In genomic region chr7:24430551-24431345, GRCm38 (mm10) we compare ENCODE assay signal across 22 mouse cellular contexts. TPM values are rescaled to one million over a fixed set of nuclear protein-coding genes. Genes with fewer than 3 reads are reported as not detected.
DNase-seq lines count a peak whose midpoint lies in the region; ATAC-seq and TF ChIP-seq lines count a peak whose summit lies in the region.
"Had no signal": no experiment of that assay in that cellular context is flagged by ENCODE, and none has a peak within 500 bp of the region (broad histone marks: within the 10 kb centered on the region; RNA-seq: fewer than 3 reads in every experiment).

No protein-coding gene starts in this region.

- H3K9ac ChIP-seq in stomach, postnatal 0 days (ENCODE audit: low read length) = no peak overlapping the region
- no peak overlapping the region for H3K9ac ChIP-seq in hindbrain, embryonic 16.5 days (ENCODE audit: low read depth, low read length)
- no peak overlapping the region for H3K9ac ChIP-seq in kidney, embryonic 15.5 days
- H3K9ac ChIP-seq: hindbrain, embryonic 14.5 days; liver, embryonic 15.5 days; neural tube, embryonic 15.5 days had no signal

- TF ChIP-seq CTCF in thymus, adult 2 months (IDR thresholded peaks at IDR 0.05; ENCODE audit: borderline replicate concordance, control insufficient read depth, extremely low read depth, insufficient read depth, low read length, poor library complexity) = no peak
- TF ChIP-seq CTCF in stomach, postnatal 0 days (IDR thresholded peaks at IDR 0.05; ENCODE audit: low read depth) = no peak

- H3K27ac ChIP-seq in thymus, adult 2 months (ENCODE audit: control insufficient read depth, insufficient read depth, low read length) = peak overlapping the region; percentile 6; the same call in 1 of the 2 replicates
- no peak overlapping the region for H3K27ac ChIP-seq in stomach, postnatal 0 days (replicated peaks)
- H3K27ac ChIP-seq in hindbrain, embryonic 16.5 days (ENCODE audit: low read depth, low read length) = no peak overlapping the region
- H3K27ac ChIP-seq in kidney, embryonic 15.5 days = no peak overlapping the region
- H3K27ac ChIP-seq: hindbrain, embryonic 14.5 days; liver, embryonic 15.5 days had no signal

- no peak for TF ChIP-seq POLR2A in thymus, adult 2 months (IDR thresholded peaks at IDR 0.05; ENCODE audit: control insufficient read depth, extremely low read depth, insufficient read depth, low read length, poor library complexity)

- DNase-seq in cerebellum, adult 9-10 months = peak; percentile 61
- DNase-seq in cerebellum, postnatal 36 days = no peak
- no peak for DNase-seq in thymus, adult 2 months
- DNase-seq in thymus, adult 18-20 months = no peak
- DNase-seq in stomach, postnatal 0 days (ENCODE audit: low spot score) = no peak
- DNase-seq: gastrocnemius, postnatal 14 days; kidney, adult 8-10 months; kidney, postnatal 36 days; right cerebral cortex, postnatal 4 days; thymus, postnatal 25 days had no signal

- H3K9me3 ChIP-seq in stomach, postnatal 0 days (ENCODE audit: control insufficient read depth, low read length) = peaks cover 2% of the 10 kb centered on the region; the same call in 1 of the 2 replicates
- peaks cover 4% of the 10 kb centered on the region; the same call in 1 of the 2 replicates for H3K9me3 ChIP-seq in hindbrain, embryonic 16.5 days (ENCODE audit: control insufficient read depth, low read length)
- H3K9me3 ChIP-seq in kidney, embryonic 15.5 days (replicated peaks) = no peaks in the 10 kb centered on the region
- H3K9me3 ChIP-seq: liver, embryonic 15.5 days; neural tube, embryonic 15.5 days had no signal

- no peaks in the 10 kb centered on the region for H3K27me3 ChIP-seq in thymus, adult 2 months (ENCODE audit: control insufficient read depth, insufficient read depth, low read length)
- no peaks in the 10 kb centered on the region for H3K27me3 ChIP-seq in stomach, postnatal 0 days (ENCODE audit: control insufficient read depth, insufficient read depth, low read length)
- H3K27me3 ChIP-seq in hindbrain, embryonic 16.5 days (replicated peaks; ENCODE audit: control insufficient read depth, insufficient read depth, low read length) = no peaks in the 10 kb centered on the region
- peaks cover 19% of the 10 kb centered on the region; the same call in 1 of the 2 replicates for H3K27me3 ChIP-seq in kidney, embryonic 15.5 days
- H3K27me3 ChIP-seq: neural tube, embryonic 15.5 days had no signal

- 71% methylated on average over 15 of the region's 15 CpGs for WGBS in thymus, adult 2 months
- 94% methylated on average over 15 of the region's 15 CpGs for WGBS in stomach, postnatal 0 days
- WGBS in hindbrain, embryonic 16.5 days = 95% methylated on average over 15 of the region's 15 CpGs
- WGBS in kidney, embryonic 15.5 days = 93% methylated on average over 15 of the region's 15 CpGs

- no peaks in the 10 kb centered on the region for H3K36me3 ChIP-seq in thymus, adult 2 months (ENCODE audit: control insufficient read depth, insufficient read depth, low read length)
- no peaks in the 10 kb centered on the region for H3K36me3 ChIP-seq in stomach, postnatal 0 days (ENCODE audit: control insufficient read depth, insufficient read depth, low read length)
- H3K36me3 ChIP-seq in hindbrain, embryonic 16.5 days (ENCODE audit: control insufficient read depth, insufficient read depth, low read length) = no peaks in the 10 kb centered on the region
- H3K36me3 ChIP-seq in kidney, embryonic 15.5 days = no peaks in the 10 kb centered on the region
- H3K36me3 ChIP-seq: G1E; liver, embryonic 15.5 days; neural tube, embryonic 15.5 days had no signal

- no peak overlapping the region for H3K4me2 ChIP-seq in stomach, postnatal 0 days (replicated peaks; ENCODE audit: low read depth)
- H3K4me2 ChIP-seq in hindbrain, embryonic 16.5 days (ENCODE audit: low read length) = no peak overlapping the region
- no peak overlapping the region for H3K4me2 ChIP-seq in kidney, embryonic 15.5 days
- H3K4me2 ChIP-seq: hindbrain, embryonic 14.5 days; liver, embryonic 15.5 days; neural tube, embryonic 15.5 days had no signal

- ATAC-seq in hematopoietic stem cell, adult 5-6 weeks (replicated peaks in 1 of 2; ENCODE audit: insufficient read depth in 1 of 2, low FRiP score in 2 of 2, low TSS enrichment in 1 of 2, low read depth in 1 of 2, poor library complexity in 2 of 2, severe bottlenecking in 2 of 2) = peak; percentile 52 to 64; a peak in 2 of 4 replicates
- ATAC-seq in stomach, postnatal 0 days (ENCODE audit: low FRiP score, low TSS enrichment) = peak; percentile 60
- ATAC-seq in hindbrain, embryonic 16.5 days = no peak
- no peak for ATAC-seq in kidney, embryonic 15.5 days (replicated peaks; ENCODE audit: low FRiP score)
- ATAC-seq: lung, postnatal 0 days had no signal

- no peak overlapping the region for H3K4me3 ChIP-seq in thymus, adult 2 months (ENCODE audit: control insufficient read depth, insufficient read depth, low read length)
- no peak overlapping the region for H3K4me3 ChIP-seq in stomach, postnatal 0 days (ENCODE audit: low read depth, low read length)
- H3K4me3 ChIP-seq in hindbrain, embryonic 16.5 days (ENCODE audit: low read length) = no peak overlapping the region
- H3K4me3 ChIP-seq in kidney, embryonic 15.5 days (replicated peaks) = no peak overlapping the region
- H3K4me3 ChIP-seq: liver, embryonic 15.5 days; neural tube, embryonic 15.5 days had no signal

- TF ChIP-seq EP300 in stomach, postnatal 0 days (optimal IDR thresholded peaks at IDR 0.05) = no peak

- H3K4me1 ChIP-seq in thymus, adult 2 months (replicated peaks; ENCODE audit: control insufficient read depth, insufficient read depth, low read length) = peaks cover 19% of the 10 kb centered on the region
- H3K4me1 ChIP-seq in stomach, postnatal 0 days (replicated peaks; ENCODE audit: control insufficient read depth, insufficient read depth) = no peaks in the 10 kb centered on the region
- peaks cover 4% of the 10 kb centered on the region; the same call in 1 of the 2 replicates for H3K4me1 ChIP-seq in hindbrain, embryonic 16.5 days (ENCODE audit: control insufficient read depth, insufficient read depth, low read depth, low read length)
- 0 out of 2 replicates have a peak, but pooled peaks cover 2% of the 10 kb centered on the region for H3K4me1 ChIP-seq in kidney, embryonic 15.5 days
- H3K4me1 ChIP-seq: liver, embryonic 15.5 days had no signal

RNA-seq across cellular contexts. Expression of gene Irgc1, which starts 21.3 kb away (rescaled TPM):
- 0.97 and 3.0 TPM in 2 replicates for polyA plus RNA-seq in thymus, adult 2 months (2012; rRNA removed)
- total RNA-seq in hematopoietic stem cell, adult 5-6 weeks (2017) = not detected in 2 replicates
- 0.05 and 0.10 TPM in 2 replicates for polyA plus RNA-seq in stomach, postnatal 0 days (2015; fragmentation: Nextera tagmentation; extraction: Ambion mirVana)
- polyA plus RNA-seq in hindbrain, embryonic 16.5 days (2015; fragmentation: Nextera tagmentation; extraction: Ambion mirVana) = not detected in 2 replicates
- polyA plus RNA-seq in kidney, embryonic 15.5 days (2015; fragmentation: Nextera tagmentation; extraction: Ambion mirVana) = not detected in 2 replicates
- total RNA-seq: adrenal gland, adult 18-20 months; layer of hippocampus, postnatal 10 days; monocyte, adult 5-6 weeks had no signal
- polyA plus RNA-seq: hindbrain, embryonic 14.5 days; limb, embryonic 14.5 days; neural tube, embryonic 15.5 days had no signal

RNA-seq across cellular contexts. Expression of gene Smg9, which starts 31.3 kb away (rescaled TPM):
- polyA plus RNA-seq in thymus, adult 2 months (2012; rRNA removed) = 166 and 168 TPM in 2 replicates
- total RNA-seq in hematopoietic stem cell, adult 5-6 weeks (2017) = 15.6 and 21.3 TPM in 2 replicates
- 14.1 and 14.4 TPM in 2 replicates for polyA plus RNA-seq in stomach, postnatal 0 days (2015; fragmentation: Nextera tagmentation; extraction: Ambion mirVana)
- polyA plus RNA-seq in hindbrain, embryonic 16.5 days (2015; fragmentation: Nextera tagmentation; extraction: Ambion mirVana) = 38.2 and 38.9 TPM in 2 replicates
- polyA plus RNA-seq in kidney, embryonic 15.5 days (2015; fragmentation: Nextera tagmentation; extraction: Ambion mirVana) = 28.0 and 32.8 TPM in 2 replicates

RNA-seq across cellular contexts. Expression of gene Plaur, which starts 31.5 kb away (rescaled TPM):
- polyA plus RNA-seq in thymus, adult 2 months (2012; rRNA removed) = 7.0 and 9.5 TPM in 2 replicates
- 37.1 and 53.2 TPM in 2 replicates for total RNA-seq in hematopoietic stem cell, adult 5-6 weeks (2017)
- polyA plus RNA-seq in stomach, postnatal 0 days (2015; fragmentation: Nextera tagmentation; extraction: Ambion mirVana) = 26.8 and 28.8 TPM in 2 replicates
- 1.8 and 2.2 TPM in 2 replicates for polyA plus RNA-seq in hindbrain, embryonic 16.5 days (2015; fragmentation: Nextera tagmentation; extraction: Ambion mirVana)
- 14.4 and 15.3 TPM in 2 replicates for polyA plus RNA-seq in kidney, embryonic 15.5 days (2015; fragmentation: Nextera tagmentation; extraction: Ambion mirVana)

RNA-seq across cellular contexts. Expression of gene Cadm4, which starts 51.1 kb away (rescaled TPM):
- 6.4 and 7.1 TPM in 2 replicates for polyA plus RNA-seq in thymus, adult 2 months (2012; rRNA removed)
- 0.35 TPM in 1 of 2 replicates, not detected in the other for total RNA-seq in hematopoietic stem cell, adult 5-6 weeks (2017)
- 3.4 and 4.5 TPM in 2 replicates for polyA plus RNA-seq in stomach, postnatal 0 days (2015; fragmentation: Nextera tagmentation; extraction: Ambion mirVana)
- polyA plus RNA-seq in hindbrain, embryonic 16.5 days (2015; fragmentation: Nextera tagmentation; extraction: Ambion mirVana) = 47.0 and 68.0 TPM in 2 replicates
- polyA plus RNA-seq in kidney, embryonic 15.5 days (2015; fragmentation: Nextera tagmentation; extraction: Ambion mirVana) = 6.8 and 7.3 TPM in 2 replicates
- total RNA-seq: G1E; monocyte, adult 5-6 weeks had no signal

Comparison
In these comparisons a context has a peak if more than half of its experiments do, and no peak if none do; other contexts are left out.
1. ATAC-seq: peak in hematopoietic stem cell, adult 5-6 weeks (2 of 2) and stomach, postnatal 0 days (single experiment); none in hindbrain, embryonic 16.5 days (single experiment) and kidney, embryonic 15.5 days (single experiment).